Mouse (Mus musculus) embryonic facial prominence, embryonic 12.5 days (tissue): Measurements from ENCODE around the gene Ufsp2. TPM values are rescaled to one million over a fixed set of nuclear protein-coding genes. Genes with fewer than 3 reads are reported as not detected.

Source experiments
- ATAC-seq: fragments of 200-750 bp; cut with Nextera tagmentation; 2 replicates; pipeline ENCODE4 v1.8.0; 2017; ENCODE audit not compliant: insufficient number of reproducible peaks, insufficient read depth, low FRiP score, low TSS enrichment
- H3K27ac ChIP-seq: fragments of 300-500 bp; sonication (generic); 2 replicates; pipeline ENCODE4 v1.5.1; 2016; ENCODE audit warnings: mild to moderate bottlenecking
- H3K27me3 ChIP-seq: fragments of 300-500 bp; sonication (generic); 2 replicates; pipeline ENCODE4 v1.6.1; 2016; ENCODE audit warnings: mild to moderate bottlenecking, moderate library complexity
- H3K36me3 ChIP-seq: fragments of 300-500 bp; sonication (generic); 2 replicates; pipeline ENCODE4 v1.6.1; 2016; ENCODE audit warnings: mild to moderate bottlenecking
- H3K4me1 ChIP-seq: fragments of 300-500 bp; sonication (generic); 2 replicates; pipeline ENCODE4 v1.6.1; 2016
- H3K4me2 ChIP-seq: fragments of 300-500 bp; sonication (generic); replicated peaks from 2 replicates; pipeline ENCODE4 v1.6.1; 2016; ENCODE audit warnings: mild to moderate bottlenecking, moderate library complexity
- H3K4me3 ChIP-seq: fragments of 300-500 bp; sonication (generic); 2 replicates; pipeline ENCODE4 v1.5.1; 2016; ENCODE audit warnings: mild to moderate bottlenecking
- H3K9ac ChIP-seq: fragments of 300-500 bp; sonication (generic); 2 replicates; pipeline ENCODE4 v1.6.1; 2016; ENCODE audit warnings: mild to moderate bottlenecking, moderate library complexity
- H3K9me3 ChIP-seq: fragments of 300-500 bp; sonication (generic); 2 replicates; pipeline ENCODE4 v1.6.1; 2016; ENCODE audit warnings: mild to moderate bottlenecking, moderate library complexity
- WGBS: fragments of 180-500 bp; shearing (Covaris S2); methylation state at CpG from one replicate; pipeline ENCODE4 v1.1.7; 2016; 5-methylcytosine and 5-hydroxymethylcytosine counted together
- polyA plus RNA-seq: library from polyadenylated mRNA; unstranded; fragments of >200 nt; fragmentation: Nextera tagmentation; extraction: Ambion mirVana; gene quantifications from 2 replicates; pipeline ENCODE4 v1.2.1, GENCODE M21; 2016

Ufsp2 gene
- polyA plus RNA-seq, 1 experiment from 2014 or later, result 75.2 TPM

DNA sequence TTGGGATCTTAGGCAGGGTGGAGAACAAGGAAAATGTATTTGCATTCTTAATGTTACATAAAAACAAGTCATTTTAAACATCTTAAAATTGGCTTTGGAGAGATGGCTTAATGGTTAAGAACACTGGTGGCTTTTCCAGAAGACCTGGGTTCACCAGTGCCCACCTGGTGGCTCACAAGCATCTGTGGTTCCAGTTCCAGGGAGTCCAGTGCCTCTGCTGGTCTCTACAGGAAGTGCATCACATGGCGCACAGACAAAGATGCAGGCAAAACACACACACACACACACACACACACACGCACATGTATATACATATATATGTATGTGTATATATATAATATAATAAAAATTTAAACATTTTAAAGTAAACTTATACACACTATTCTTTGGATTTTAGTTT, 18.8 kb downstream of the Ufsp2 start:
- peaks cover 5% of the 10 kb centered on the region; the same call in 1 of the 2 replicates for H3K4me1 ChIP-seq
- no peaks in the 10 kb centered on the region for H3K9me3 ChIP-seq
- no peak overlapping the region for H3K9ac ChIP-seq
- H3K4me2 ChIP-seq, result no peak overlapping the region
- no peak overlapping the region for H3K4me3 ChIP-seq
- peaks cover 29% of the 10 kb centered on the region for H3K36me3 ChIP-seq
- ATAC-seq, result no peak
- no peak overlapping the region for H3K27ac ChIP-seq
- H3K27me3 ChIP-seq, result no peaks in the 10 kb centered on the region
- 100% methylated on average over 2 of the region's 2 CpGs for WGBS

DNA sequence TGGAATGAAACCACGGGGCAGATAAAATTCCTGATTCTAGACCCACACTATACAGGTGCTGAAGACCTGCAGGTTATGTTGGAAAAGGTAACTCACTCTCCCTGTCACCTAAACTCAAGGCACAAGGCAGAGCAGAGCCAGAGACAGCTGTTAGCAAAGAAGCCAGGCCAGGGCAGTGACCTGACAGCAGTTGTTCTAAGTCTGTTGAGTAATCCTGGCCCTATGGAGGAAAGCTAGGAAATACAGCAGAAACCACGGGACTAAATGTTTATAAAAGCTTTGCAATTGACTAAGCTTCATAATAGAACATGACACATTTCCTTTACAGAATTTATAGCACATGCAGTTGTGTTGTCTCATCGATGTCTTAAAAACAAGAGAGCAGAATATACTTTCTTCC, 20.2 kb downstream of the Ufsp2 start:
- Histone ChIP-seq H3K9ac (no peak overlapping the region), H3K4me2 (no peak overlapping the region), H3K4me3 (no peak overlapping the region), H3K27ac (no peak overlapping the region), H3K9me3 (no peaks in the 10 kb centered on the region), H3K36me3 (peaks cover 25% of the 10 kb centered on the region), H3K27me3 (no peaks in the 10 kb centered on the region), H3K4me1 (peaks cover 11% of the 10 kb centered on the region; the same call in 1 of the 2 replicates)
- 91% methylated on average over 3 of the region's 3 CpGs for WGBS
- no peak for ATAC-seq

DNA sequence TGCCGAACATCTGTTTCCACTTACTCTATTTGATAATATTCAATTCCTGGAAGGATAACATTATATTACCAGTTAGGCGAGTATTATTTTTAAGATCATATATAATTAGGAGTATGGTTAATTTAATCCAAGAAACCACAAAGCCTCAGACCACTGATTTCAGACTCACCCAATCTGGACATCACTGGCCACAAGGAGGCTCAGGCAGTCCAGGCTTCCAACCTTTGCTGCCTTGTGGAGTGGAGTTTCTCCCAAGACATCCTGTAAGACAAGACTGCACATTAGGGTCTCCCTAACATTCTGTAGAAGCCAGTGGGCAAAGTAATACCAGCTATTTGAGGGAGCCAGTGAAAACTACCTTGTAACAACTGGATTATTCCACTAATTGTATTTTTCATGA, 22.9 kb downstream of the Ufsp2 start:
- Histone ChIP-seq H3K4me3 (no peak overlapping the region), H3K9me3 (no peaks in the 10 kb centered on the region), H3K4me2 (0 out of 2 replicates have a peak overlapping the region, but pooled peaks have one; percentile 13), H3K27me3 (no peaks in the 10 kb centered on the region), H3K4me1 (peaks cover 11% of the 10 kb centered on the region; the same call in 1 of the 2 replicates), H3K9ac (no peak overlapping the region), H3K36me3 (peaks cover 22% of the 10 kb centered on the region), H3K27ac (no peak overlapping the region)
- 64% methylated on average over 2 of the region's 2 CpGs for WGBS
- ATAC-seq, result no peak

DNA sequence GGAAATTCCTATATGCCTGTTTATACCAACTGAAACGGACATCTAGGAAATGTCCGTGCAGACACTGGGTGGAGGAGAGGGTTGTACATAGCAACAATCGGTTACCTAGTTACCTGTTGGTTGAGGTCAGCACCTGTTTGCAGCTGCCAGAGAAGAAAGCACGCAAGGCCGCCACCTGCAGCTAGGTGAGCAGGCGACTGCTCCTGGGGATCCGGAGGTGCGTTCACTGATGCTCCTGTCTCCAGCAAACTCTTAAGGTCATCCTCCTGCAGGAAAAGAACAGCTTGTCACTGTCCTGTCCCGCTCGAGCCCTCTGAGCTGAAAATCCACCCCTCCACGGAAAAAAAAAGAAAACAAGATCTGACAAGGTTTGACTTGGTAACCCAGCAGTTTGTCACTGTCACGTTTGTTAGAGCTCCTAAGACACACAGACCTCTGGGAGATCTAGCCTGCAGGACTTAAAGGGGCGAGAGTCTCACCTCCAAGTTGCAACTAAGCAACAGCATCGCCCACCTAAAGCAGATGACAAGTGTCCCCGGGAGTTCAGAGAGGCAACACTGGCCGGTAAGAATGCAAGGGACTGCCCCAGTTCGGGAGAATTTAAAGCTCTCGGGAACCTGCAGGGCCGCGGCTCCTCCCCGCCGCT, 23.9 kb downstream of the Ufsp2 start, which contains the start of gene Lrp2bp:
Gene Lrp2bp (plus strand): TSS at position 166 of the 646 bp plus-strand sequence.
- Histone ChIP-seq H3K9me3 (no peaks in the 10 kb centered on the region), H3K27ac (peak within 1 kb of the TSS; percentile 95)
- peak; percentile 38; the same call in 1 of the 2 replicates for ATAC-seq

DNA sequence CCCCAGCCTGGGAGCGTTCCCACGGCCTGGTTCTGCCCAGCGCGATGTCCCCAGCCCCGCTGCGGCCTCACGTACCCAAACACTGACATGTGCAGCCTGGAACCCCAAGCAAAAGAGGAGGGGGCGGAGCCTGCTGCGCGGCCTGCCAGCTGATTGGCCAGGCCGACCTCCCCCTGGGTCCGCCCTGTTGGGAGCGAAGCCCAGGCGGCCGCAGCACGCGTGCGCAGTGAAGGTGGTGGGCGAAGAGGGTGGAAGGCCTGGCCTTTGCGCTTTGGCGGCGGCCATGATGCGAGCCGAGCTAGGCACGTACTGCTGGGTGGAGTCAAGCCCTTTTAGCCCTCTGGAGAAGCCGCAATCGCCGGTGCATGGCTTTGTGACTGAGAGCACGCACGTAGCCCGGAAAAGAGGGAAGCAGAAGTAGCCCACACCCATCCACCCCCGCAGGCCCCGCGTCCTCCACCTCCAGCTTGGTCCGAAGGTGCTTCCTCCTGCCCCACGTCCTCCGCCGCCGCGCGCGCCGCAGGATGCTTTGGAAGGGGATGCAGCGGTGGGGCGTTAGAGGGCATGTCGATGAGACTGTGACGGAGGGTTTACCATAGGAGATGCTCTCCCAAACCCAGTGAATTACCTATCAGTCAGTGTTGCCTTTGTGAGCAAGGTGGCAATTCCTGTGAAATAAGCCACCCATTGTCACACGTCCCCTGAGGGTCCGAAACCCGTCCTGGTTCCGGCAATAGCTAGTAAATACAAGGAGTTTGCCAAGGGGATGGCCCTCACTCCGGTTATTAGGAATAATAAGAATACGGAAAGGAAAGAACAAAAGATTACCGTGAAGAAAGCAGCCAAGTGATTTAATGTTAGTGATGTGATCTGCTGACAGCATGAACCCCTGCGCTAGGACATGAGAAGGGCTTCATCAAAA, 24.7 kb downstream of the Ufsp2 start:
- peaks cover 17% of the 10 kb centered on the region for H3K36me3 ChIP-seq
- H3K4me3 ChIP-seq, result peak overlapping the region; percentile 49
- WGBS, result 5% methylated on average over 55 of the region's 55 CpGs
- peak overlapping the region; percentile 95 for H3K27ac ChIP-seq
- peak overlapping the region; percentile 52 for H3K9ac ChIP-seq
- peaks cover 11% of the 10 kb centered on the region; the same call in 1 of the 2 replicates for H3K4me1 ChIP-seq
- no peaks in the 10 kb centered on the region for H3K27me3 ChIP-seq
- ATAC-seq, result peak; percentile 99
- peak overlapping the region; percentile 87 for H3K4me2 ChIP-seq
- no peaks in the 10 kb centered on the region for H3K9me3 ChIP-seq

More for the DNA sequence above, 23.9 kb downstream of the Ufsp2 start, which contains the start of gene Lrp2bp:
- Histone ChIP-seq H3K4me1 (peaks cover 11% of the 10 kb centered on the region; the same call in 1 of the 2 replicates), H3K9ac (peak within 1 kb of the TSS; percentile 52), H3K36me3 (peaks cover 17% of the 10 kb centered on the region), H3K4me2 (peak within 1 kb of the TSS; percentile 87), H3K4me3 (peak within 1 kb of the TSS; percentile 49), H3K27me3 (no peaks in the 10 kb centered on the region)
- 3% methylated on average over 22 of the region's 22 CpGs for WGBS

DNA sequence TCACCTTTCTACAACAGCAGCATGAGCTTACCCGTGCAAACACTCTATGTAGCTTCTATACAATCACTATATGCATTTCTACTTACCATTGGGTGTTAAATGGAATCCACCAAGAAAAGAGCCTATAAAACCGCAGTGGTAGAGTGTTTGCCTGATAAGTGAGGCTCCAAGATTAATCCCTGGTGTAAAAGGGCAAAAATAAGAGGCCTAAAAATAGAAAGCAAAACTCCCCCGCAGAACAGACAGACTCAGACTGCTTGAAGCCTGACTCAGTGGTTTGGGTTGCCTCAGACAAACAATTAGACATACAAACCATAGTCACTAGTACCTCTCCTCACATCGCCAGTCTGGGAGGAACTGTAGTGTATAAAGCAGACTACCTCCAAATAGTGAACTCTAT, 30.3 kb downstream of the Ufsp2 start, which contains the start of gene Ankrd37:
Gene Ankrd37 (minus strand): TSS at position 112 of the 400 bp plus-strand sequence.
- H3K27ac ChIP-seq, result no peak within 1 kb of the TSS
- H3K4me3 ChIP-seq, result no peak within 1 kb of the TSS
- no peaks in the 10 kb centered on the region for H3K27me3 ChIP-seq
- no peaks in the 10 kb centered on the region for H3K36me3 ChIP-seq
- H3K9me3 ChIP-seq, result no peaks in the 10 kb centered on the region
- ATAC-seq, result no peak
- WGBS, result 79% methylated on average over 4 of the region's 4 CpGs
- peaks cover 1% of the 10 kb centered on the region; the same call in 1 of the 2 replicates for H3K4me1 ChIP-seq
- no peak within 1 kb of the TSS for H3K4me2 ChIP-seq
- H3K9ac ChIP-seq, result no peak within 1 kb of the TSS

DNA sequence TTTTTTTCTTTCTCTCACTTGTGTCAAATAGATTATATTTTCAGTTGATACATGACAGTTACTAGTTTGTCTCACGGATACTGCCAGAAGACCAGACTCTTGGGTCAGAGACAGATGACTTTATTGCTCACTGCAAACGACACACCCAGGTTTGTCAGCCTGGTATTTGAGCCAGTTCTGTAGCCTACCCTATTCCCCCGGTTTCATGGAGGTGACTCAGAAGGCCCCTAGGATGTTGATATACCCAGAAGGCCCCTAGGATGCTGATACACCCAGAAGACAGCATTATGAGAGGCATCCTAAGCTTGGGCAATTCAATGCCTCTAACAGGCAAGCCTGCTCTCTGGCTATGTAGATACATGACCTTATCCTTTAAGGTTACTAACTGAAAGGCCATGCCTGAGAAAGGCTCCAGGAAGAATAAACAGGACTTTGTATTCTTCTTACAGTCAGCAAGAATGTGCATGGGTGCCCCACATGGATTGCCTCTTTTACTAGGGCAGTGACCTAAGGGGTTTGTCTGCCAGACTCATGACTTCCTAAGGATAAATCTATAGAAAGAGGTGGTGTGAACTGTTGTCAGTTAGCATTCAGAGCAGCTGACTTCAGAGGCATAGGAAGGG, 31.8 kb downstream of the Ufsp2 start:
- Histone ChIP-seq H3K4me2 (no peak overlapping the region), H3K9ac (no peak overlapping the region), H3K27me3 (no peaks in the 10 kb centered on the region), H3K9me3 (no peaks in the 10 kb centered on the region), H3K4me3 (no peak overlapping the region), H3K36me3 (no peaks in the 10 kb centered on the region), H3K4me1 (peaks cover 8% of the 10 kb centered on the region; the same call in 1 of the 2 replicates), H3K27ac (no peak overlapping the region)
- ATAC-seq, result no peak
- 69% methylated on average over 3 of the region's 3 CpGs for WGBS

DNA sequence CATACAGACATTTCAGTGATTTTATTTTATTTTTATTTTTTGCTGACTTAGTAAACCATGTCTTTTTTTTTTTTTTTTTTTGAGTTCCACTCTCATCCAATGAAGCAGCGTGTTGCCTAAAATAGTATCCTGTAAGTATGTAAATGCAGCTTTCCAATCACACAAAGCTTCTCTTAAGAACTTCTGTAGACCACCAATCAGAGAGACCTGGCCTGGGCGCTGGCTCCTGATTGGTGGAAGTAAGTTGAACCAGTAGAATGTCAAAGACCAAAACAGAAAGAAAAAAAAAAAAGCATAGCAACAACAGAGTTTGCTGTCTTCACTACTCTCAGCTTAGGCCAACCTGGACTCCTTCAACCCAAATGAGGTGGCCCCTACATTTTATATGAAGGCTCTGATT, 35.0 kb downstream of the Ufsp2 start:
- Histone ChIP-seq H3K4me2 (peak overlapping the region; percentile 39), H3K4me3 (no peak overlapping the region), H3K9ac (no peak overlapping the region)

DNA sequence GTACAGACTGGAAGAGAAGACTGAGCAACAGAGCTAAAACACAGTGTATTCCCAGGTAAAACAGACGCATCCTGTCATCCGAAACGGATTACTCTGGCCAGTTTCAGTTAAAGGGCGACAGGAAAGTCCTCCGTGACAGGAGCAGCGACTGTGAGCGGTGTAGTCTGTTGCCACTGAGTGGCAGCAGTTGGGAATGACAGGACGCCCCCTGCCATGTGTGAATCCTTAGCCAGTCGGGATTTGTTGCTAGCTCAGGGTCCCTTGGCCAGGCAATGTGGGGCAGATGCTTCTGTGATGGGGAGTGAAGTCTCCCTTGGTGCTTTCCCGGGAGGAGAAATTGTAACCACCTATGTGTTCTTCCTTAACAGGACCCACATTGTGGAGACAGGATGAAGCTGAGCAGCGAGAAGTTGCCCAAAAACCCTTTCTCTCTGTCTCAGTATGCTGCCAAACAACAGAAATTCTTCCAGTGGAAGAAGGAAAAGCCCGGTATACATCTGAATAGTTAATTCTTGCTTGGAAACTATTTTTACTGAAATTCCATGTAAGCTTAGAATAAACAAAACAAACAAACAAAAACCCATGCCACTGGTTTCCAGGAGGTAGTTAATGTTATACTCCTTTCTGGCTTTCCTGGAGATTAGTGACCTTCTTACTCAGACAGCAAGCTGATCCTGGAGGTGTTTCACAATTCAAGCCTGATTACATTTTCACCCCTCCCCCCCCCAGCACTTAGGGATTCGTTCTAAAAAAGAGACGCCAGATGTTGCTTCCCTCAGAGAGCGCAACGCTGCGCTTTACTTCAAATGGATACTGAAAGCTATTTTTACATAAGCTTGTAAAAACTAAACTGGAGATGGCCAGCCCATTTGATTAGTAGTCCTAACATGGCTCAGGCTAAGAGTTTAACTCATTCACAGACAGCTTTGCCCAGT, 35.7 kb downstream of the Ufsp2 start:
- 0 out of 2 replicates have a peak, but pooled peaks have one; percentile 6 for ATAC-seq
- no peak overlapping the region for H3K27ac ChIP-seq
- WGBS, result 9% methylated on average over 17 of the region's 17 CpGs
- H3K4me1 ChIP-seq, result peaks cover 8% of the 10 kb centered on the region; the same call in 1 of the 2 replicates
- no peaks in the 10 kb centered on the region for H3K27me3 ChIP-seq
- H3K9ac ChIP-seq, result no peak overlapping the region; the same call in 1 of the 2 replicates
- H3K4me2 ChIP-seq, result peak overlapping the region; percentile 39
- H3K4me3 ChIP-seq, result no peak overlapping the region
- no peaks in the 10 kb centered on the region for H3K9me3 ChIP-seq
- no peaks in the 10 kb centered on the region for H3K36me3 ChIP-seq

More for the DNA sequence above, 35.0 kb downstream of the Ufsp2 start:
- Histone ChIP-seq H3K27me3 (no peaks in the 10 kb centered on the region), H3K27ac (no peak overlapping the region), H3K9me3 (no peaks in the 10 kb centered on the region), H3K36me3 (no peaks in the 10 kb centered on the region), H3K4me1 (peaks cover 8% of the 10 kb centered on the region; the same call in 1 of the 2 replicates)
- ATAC-seq, result 0 out of 2 replicates have a peak, but pooled peaks have one; percentile 6
- WGBS, result 50% methylated on average over 2 of the region's 2 CpGs

DNA sequence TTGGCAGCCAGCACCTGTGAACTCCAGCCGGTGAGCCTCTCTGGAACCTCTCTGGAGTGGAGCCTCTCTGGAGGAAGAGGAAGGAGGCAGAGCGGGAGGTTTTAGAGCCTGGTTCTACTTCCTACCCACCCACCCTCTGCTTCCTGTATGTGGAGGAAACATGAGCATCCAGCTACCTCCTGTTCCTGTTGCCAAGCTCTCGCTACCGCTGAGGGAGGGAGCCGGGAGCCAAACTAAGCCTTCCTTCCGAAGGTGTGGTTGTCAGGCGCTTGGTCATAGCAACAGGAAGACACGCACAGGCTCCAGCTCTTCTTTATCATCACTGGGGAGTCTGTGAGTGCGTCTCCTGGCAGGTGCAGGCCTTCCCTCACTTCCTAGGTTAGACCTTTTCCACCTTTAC, 46.9 kb downstream of the Ufsp2 start:
- Histone ChIP-seq H3K9me3 (no peaks in the 10 kb centered on the region), H3K27me3 (no peaks in the 10 kb centered on the region), H3K4me3 (no peak overlapping the region), H3K9ac (no peak overlapping the region), H3K36me3 (no peaks in the 10 kb centered on the region), H3K4me2 (no peak overlapping the region), H3K4me1 (peaks cover 4% of the 10 kb centered on the region; the same call in 1 of the 2 replicates), H3K27ac (no peak overlapping the region)
- ATAC-seq, result no peak
- 89% methylated on average over 9 of the region's 9 CpGs for WGBS
